Mouse (Mus musculus): Measurements from ENCODE around the gene Hcn2.
"Not testable (repeated sequence)": the region's sequence is repeated elsewhere in the genome, so short reads cannot be mapped to it uniquely, and the experiment has no call there.

Hcn2 gene

DNA sequence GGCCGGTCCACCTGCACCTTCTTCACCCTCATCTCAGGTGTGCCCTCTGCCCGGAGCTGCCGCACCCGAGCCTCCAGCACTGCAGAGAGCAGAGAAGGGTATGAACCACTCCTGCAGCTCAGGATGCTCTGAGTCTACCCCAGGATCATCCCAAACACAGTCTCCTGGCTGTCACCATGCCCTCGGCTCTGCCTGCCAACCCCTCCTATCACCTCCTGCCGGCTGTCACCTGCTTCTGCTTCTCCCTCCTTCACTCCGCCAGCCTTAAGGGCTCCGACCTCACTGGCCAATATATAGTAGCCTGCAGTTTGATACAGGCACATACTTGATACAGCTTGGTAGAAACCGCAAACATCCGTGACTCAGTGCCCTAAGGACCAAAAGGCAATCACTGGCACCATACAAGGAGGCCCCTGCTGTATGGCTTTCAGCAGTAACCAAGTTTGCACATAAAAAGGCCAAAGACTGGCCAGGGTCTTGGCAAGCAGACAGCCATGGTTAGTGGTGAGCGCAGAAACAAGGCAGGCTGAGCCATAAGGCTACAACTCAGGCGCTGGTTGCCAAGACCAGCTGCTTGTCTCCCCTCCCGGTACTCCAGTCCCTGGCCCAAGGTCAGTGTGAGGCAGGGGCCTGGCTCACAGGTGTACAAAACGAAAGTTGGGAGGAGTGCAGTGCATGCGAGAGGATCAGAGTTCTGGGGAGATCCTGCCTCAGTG is 27.4 kb downstream of the Hcn2 start:
- no peak for DNase-seq (ENCODE audit: low spot score in 2 of 2)

DNA sequence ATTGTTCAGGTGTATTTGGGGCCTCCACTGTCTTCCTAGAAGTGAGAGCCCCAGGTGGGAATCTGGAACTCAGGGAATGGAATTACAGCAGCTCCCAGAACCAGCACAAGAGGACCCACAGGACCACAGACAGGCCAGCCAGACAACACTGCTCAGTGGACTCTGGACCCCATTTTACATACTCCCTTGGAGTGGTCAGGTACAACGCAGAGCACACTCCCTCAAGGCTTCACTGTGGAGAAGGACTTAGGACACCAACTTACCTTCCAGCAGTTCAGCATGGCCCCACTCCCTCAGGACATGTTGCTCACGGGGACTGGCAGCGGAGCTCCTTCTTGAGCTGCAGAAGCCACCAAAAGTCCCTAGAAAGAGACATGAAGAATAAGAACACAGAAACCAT is 29.0 kb downstream of the Hcn2 start:
- DNase-seq (ENCODE audit: low spot score in 2 of 2): no peak

GRCm38 (mm10) chr10:79745898-79746773 is 29.7 kb downstream of the Hcn2 start, which contains the start of gene Polrmt:
Gene Polrmt, minus strand, starts transcription at chr10:79746581.
- peak; percentile 98 for DNase-seq (ENCODE audit: low spot score in 2 of 2)

GRCm38 (mm10) chr10:79746774-79747151 is 30.3 kb downstream of the Hcn2 start:
- DNase-seq (ENCODE audit: low spot score in 2 of 2): no peak

GRCm38 (mm10) chr10:79748496-79748895 is 32.1 kb downstream of the Hcn2 start:
- DNase-seq (ENCODE audit: low spot score in 2 of 2): no peak

DNA sequence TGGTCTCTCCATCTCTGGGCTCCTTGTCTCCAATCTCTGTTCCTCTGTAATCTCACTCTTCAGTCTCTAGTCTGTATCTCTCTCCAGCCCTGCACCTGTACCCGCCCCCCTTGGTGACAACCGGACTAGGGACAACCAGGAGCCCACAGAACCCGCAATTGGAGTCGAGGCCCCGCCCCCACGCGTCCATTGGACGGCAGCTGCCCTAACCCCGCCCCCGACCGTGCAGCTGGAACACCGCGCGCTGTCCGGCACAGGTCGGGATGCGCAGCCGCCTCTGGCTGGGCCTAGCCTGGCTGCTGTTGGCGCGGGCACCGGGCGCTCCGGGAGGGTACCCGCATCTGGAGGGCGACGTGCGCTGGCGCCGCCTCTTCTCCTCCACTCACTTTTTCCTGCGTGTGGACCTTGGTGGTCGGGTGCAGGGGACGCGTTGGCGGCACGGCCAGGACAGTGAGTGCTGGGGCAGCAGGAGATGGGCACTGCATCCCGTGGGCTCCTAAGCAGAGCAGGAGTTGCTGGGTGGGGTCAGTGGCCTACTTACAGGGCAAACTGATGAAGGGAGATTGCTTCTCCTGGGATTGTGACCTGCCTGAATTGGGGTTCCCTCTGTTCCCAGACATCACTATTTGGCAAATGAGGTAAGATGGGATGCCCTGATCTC is 38.6 kb downstream of the Hcn2 start, which contains the start of gene Fgf22:
TSS of gene Fgf22 (plus strand) at position 221 of the 661 bp plus-strand sequence.
- peak; percentile 78 to 80 for DNase-seq (ENCODE audit: low spot score in 2 of 2)

GRCm38 (mm10) chr10:79755854-79756253 is 39.4 kb downstream of the Hcn2 start:
- DNase-seq (ENCODE audit: low spot score in 2 of 2): no peak

DNA sequence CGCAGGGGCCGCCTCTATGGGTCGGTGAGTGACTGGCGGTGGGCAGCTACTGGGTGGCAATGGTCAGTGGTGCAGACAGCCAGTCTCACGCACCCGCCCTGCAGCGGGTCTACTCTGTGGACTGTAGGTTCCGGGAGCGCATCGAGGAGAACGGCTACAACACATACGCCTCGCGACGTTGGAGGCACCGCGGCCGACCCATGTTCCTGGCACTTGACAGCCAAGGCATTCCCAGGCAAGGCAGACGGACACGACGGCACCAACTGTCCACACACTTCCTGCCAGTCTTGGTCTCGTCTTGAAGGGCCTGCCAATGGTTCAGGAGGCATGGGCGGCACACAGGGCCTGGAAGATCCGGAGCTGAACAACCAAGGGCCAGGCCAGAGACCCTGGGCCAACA is 40.2 kb downstream of the Hcn2 start:
- no peak for DNase-seq (ENCODE audit: low spot score in 2 of 2)

DNA sequence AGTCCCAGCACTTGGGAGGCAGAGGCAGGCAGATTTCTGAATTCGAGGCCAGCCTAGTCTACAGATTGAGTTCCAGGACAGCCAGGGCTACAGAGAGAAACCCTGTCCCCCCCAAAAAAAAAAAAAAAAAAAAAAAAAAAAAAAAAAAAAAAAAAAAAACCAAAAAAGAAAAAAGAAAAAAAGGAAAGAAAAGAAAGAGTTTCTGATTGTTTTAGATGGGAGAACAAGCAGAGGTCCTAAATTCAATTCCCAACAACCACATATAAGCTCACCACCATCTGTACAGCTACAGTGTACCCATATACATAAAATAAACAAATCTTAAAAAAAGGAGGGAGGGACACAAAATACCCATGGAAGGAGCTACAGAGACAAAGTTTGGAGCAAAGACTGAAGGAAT is 43.2 kb downstream of the Hcn2 start:
- not testable (repeated sequence) for DNase-seq (ENCODE audit: low spot score in 2 of 2)

DNA sequence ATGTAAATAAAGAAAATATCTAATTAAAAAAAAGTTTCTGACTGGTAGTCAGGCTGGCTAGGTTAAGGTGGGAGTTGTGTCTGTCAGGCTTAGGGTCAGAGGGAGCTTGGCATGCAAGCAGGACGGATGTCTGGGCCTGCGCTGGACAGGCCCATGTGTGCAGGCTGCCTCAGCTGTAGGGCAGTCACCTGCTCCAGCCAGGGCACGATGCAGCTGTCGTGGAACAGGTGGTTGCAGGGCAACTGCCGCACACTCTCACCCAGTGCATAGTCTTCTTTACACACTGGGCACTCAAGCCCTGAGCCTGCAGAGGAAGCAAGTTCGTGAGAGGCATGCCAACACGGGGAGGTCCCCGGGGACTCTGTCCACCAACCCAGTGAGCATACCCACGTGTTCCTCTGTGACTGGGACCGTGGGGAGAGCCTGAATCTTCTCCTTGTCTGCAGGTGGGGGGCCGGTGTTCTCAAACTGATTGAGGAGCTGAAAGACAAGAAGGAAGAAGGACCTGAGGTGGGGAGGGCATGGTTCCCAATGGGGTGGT is 44.2 kb downstream of the Hcn2 start:
- no peak for DNase-seq (ENCODE audit: low spot score in 2 of 2)

GRCm38 (mm10) chr10:79762875-79763274 is 46.4 kb downstream of the Hcn2 start:
- no peak for DNase-seq (ENCODE audit: low spot score in 2 of 2)

DNA sequence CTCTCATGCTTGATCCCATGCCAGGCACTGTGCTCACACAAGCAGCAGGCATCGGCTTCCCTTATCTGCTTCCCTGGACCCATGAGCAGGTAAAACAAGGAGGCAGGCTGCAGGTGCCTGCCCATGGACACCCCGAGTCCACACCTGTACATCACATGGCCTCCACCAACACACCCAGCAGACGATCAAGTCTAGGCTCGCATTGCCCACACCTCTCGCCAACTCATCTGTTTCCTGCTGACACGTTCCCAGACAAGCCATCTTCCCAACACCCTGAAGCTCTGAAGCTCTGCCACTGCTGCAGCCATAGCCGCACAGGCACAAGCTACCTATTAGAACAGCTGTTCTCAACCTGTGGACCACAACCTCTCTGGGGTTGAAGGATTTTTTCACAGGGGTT is 47.8 kb downstream of the Hcn2 start:
- no peak for DNase-seq (ENCODE audit: low spot score in 2 of 2)

- peak in 1 of 2 experiments; percentile 24 for DNase-seq (ENCODE audit: low spot score in 2 of 2)
These were observed 48.9 kb downstream of the Hcn2 start for GRCm38 (mm10) chr10:79765228-79765745.

DNA sequence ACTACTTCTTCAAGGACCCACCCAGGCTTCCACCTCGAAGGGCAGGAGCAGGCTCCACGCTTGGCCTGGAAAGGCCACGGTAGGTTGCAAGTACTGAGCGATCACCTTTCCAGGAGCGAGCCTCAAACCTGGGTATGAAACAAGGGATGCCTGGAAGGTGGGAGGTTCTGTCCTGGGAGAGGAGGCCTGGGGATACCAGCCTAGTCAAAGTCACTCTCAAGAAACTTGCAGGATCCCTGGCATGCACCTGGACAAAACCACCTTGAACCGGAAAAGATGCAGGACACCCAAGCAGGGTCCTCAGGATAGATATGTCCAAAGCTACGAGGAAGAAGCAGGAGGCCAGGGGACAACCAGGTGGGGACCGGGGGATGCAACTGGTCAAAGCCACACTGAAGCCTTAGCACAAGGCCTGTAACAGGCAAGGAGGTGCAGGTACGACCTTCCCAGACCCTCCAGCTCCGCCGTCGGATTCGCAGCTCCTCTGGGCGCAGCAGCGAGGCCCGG is 49.6 kb downstream of the Hcn2 start:
- peak in 1 of 2 experiments; percentile 35 for DNase-seq (ENCODE audit: low spot score in 2 of 2)

DNA sequence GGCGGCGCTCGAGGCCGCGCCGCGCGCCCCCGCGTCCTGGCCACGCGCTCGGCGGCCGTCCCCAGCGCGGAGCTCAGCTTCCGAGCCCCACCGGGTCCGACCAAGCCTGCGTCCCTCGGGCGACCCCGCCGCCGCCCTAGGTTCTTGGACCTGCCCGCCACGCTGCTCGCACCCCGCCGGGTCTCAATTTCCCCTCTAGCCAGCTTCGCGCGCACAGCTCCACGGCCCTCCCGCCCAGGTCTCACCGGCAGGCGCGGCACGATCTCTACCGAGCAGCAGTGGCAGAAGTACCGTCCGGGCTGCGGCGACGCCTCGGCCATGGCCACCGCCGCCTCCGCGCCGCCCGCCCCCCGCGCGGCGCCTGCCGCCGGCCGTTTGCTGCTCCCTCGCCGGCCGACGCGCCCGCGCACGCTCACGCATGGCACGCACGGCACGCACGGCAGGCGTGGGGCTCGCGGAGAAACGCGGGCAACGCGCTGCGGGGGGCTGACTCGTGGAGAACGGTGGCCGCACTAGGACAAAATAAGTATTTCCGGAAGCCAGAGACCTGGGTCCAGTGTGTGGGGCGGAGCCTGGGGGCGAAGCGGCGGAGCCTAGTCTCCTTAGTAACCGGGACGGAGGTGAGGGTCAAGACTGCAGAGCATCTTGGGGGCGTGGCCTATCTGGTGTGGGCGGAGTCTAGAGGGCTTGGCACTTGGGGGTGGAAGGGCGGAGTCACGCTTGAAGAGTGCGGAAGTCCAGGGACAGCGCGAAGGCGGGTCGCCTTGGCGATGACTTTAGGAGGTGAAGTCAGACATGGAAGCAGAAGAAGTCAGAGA is 50.3 kb downstream of the Hcn2 start, which contains the start of gene Rnf126:
TSS of gene Rnf126 (minus strand) at position 445 of the 818 bp plus-strand sequence.
- DNase-seq (ENCODE audit: low spot score in 2 of 2): peak; percentile 98 to 99

DNA sequence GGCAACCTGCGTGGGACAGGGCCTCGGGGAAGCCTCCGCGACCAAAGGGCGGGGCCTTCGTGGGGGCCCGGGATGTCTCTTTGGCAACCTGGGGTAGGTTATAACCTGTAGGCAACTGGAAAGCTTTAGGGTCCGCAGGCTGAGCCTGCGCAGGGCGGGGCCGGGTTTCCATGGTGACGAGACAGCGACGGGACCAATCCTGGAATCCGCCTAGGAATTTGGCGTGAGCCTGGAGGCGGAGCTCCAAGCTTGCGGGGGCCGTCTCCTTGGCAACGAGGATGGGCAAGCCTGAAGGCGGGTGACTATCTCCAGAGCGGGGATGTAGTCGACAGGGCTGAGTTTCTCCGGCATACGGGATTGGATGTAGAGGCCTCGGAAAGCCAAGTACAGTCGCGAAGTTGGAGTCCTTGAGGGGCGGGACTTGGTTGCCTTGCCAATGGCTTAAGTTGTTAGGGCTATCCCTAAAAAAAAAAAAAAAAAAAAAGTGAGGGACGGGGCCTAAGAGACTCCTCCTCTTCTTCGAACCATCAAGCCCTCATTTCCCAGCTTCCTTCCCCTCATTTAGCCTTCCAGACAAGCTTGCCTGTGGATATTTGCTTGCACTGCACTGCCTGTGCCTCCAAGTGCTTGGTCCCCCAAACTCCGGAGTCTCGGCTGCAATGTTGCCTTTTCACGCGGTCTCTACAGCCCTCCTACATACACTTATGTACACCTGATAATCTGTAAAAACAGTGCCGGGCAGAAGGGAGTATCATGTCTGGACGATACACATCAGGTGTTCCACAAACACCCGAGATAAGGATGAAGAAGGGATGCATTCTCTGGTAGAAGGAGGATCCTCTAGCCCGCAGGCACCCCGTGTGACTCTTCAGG is 51.2 kb downstream of the Hcn2 start:
- peak; percentile 98 to 99 for DNase-seq (ENCODE audit: low spot score in 2 of 2)

GRCm38 (mm10) chr10:79768400-79768799 is 52.0 kb downstream of the Hcn2 start:
- peak; percentile 83 to 84 for DNase-seq (ENCODE audit: low spot score in 2 of 2)

GRCm38 (mm10) chr10:79769329-79769728 is 52.9 kb downstream of the Hcn2 start:
- no peak for DNase-seq (ENCODE audit: low spot score in 2 of 2)

GRCm38 (mm10) chr10:79772320-79772719 is 55.9 kb downstream of the Hcn2 start:
- no peak for DNase-seq (ENCODE audit: low spot score in 2 of 2)

- DNase-seq (ENCODE audit: low spot score in 2 of 2): no peak
These were observed 56.8 kb downstream of the Hcn2 start for GRCm38 (mm10) chr10:79773208-79773607.

Data from right cerebral cortex, postnatal 10 days (tissue).